Mouse (Mus musculus) G1E (cell line): ENCODE measurements around the gene Bst2.

Source experiments
- CTCF ChIP-seq: IDR thresholded peaks from 2 replicates; pipeline ENCODE4 v1.5.1; 2012; ENCODE audit warnings: low read depth, low read length, inconsistent platforms, mixed read lengths
- POLR2AphosphoS5 ChIP-seq: IDR thresholded peaks from 2 replicates; pipeline ENCODE4 v1.6.1; 2012; ENCODE audit warnings: low read depth, low read length, inconsistent platforms; ENCODE audit not compliant: insufficient replicate concordance

- TF ChIP-seq CTCF = no peak
- no peak for TF ChIP-seq POLR2AphosphoS5
These were observed 38.2 kb downstream of the Bst2 start for GRCm38 (mm10) chr8:71498816-71499690.
